Mouse (Mus musculus) neural tube, embryonic 15.5 days (tissue): Measurements from ENCODE around the gene Hmgb3. TPM values are rescaled to one million over a fixed set of nuclear protein-coding genes. Genes with fewer than 3 reads are reported as not detected.

ENCODE experiments used
- ATAC-seq: fragments of 200-750 bp; cut with Nextera tagmentation; 2 replicates; pipeline ENCODE4 v1.8.0; 2017; ENCODE audit warnings: mild to moderate bottlenecking, moderate TSS enrichment, moderate library complexity; ENCODE audit not compliant: low FRiP score
- H3K27ac ChIP-seq: fragments of 300-500 bp; sonication (generic); replicated peaks from 2 replicates; pipeline ENCODE4 v1.5.1; 2015; ENCODE audit warnings: mild to moderate bottlenecking, inconsistent platforms
- H3K27me3 ChIP-seq: fragments of 300-500 bp; sonication (generic); replicated peaks from 2 replicates; pipeline ENCODE4 v1.6.1; 2015; ENCODE audit warnings: inconsistent platforms
- H3K36me3 ChIP-seq: fragments of 300-500 bp; sonication (generic); 2 replicates; pipeline ENCODE4 v1.6.1; 2015; ENCODE audit warnings: inconsistent platforms
- H3K4me1 ChIP-seq: fragments of 300-500 bp; sonication (generic); 2 replicates; pipeline ENCODE4 v1.6.1; 2015; ENCODE audit warnings: inconsistent platforms
- H3K4me2 ChIP-seq: fragments of 300-500 bp; sonication (generic); 2 replicates; pipeline ENCODE4 v1.6.1; 2015; ENCODE audit warnings: inconsistent platforms, mild to moderate bottlenecking, moderate library complexity
- H3K4me3 ChIP-seq: fragments of 300-500 bp; sonication (generic); replicated peaks from 2 replicates; pipeline ENCODE4 v1.5.1; 2015; ENCODE audit warnings: mild to moderate bottlenecking, inconsistent platforms
- H3K9ac ChIP-seq: fragments of 300-500 bp; sonication (generic); replicated peaks from 2 replicates; pipeline ENCODE4 v1.6.1; 2015; ENCODE audit warnings: mild to moderate bottlenecking, inconsistent platforms
- H3K9me3 ChIP-seq: fragments of 300-500 bp; sonication (generic); replicated peaks from 2 replicates; pipeline ENCODE4 v1.6.1; 2016; ENCODE audit warnings: inconsistent platforms
- WGBS: fragments of 180-500 bp; shearing (Covaris S2); methylation state at CpG from one replicate; pipeline ENCODE4 v1.1.7; 2015; ENCODE audit warnings: mixed read lengths; 5-methylcytosine and 5-hydroxymethylcytosine counted together
- polyA plus RNA-seq: library from polyadenylated mRNA; unstranded; fragments of >200 nt; fragmentation: Nextera tagmentation; extraction: Ambion mirVana; gene quantifications from 2 replicates; pipeline ENCODE4 v1.2.1, GENCODE M21; 2015

The Hmgb3 gene
- polyA plus RNA-seq, 1 experiment from 2014 or later = 441 TPM

- no peaks in the 10 kb centered on the region for H3K36me3 ChIP-seq
- WGBS = 81% methylated on average over 7 of the region's 7 CpGs
These were observed 14.8 kb upstream of the Hmgb3 start for GRCm38 (mm10) chrX:71540821-71541510.

DNA sequence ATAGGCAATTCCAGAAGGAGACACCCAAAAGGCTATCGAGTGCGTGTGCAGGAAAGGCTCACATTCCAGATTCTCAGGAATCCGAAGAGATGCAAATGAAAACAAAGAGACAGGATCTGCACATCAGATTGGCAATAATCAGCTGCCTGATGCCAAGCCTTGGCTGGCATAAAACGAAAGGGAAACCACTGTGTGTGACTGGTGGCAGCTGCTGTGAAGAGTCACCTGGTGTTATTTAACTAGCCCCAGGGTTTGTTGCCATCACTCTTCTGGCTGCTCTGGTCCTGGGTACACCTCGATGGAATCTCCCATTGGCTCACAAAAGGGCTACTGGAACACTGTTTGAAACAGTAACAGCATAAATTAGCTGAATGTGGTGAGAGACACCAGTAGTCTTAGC, 11.0 kb upstream of the Hmgb3 start:
- 45% methylated on average over 5 of the region's 5 CpGs for WGBS
- no peak overlapping the region for H3K27ac ChIP-seq
- H3K4me2 ChIP-seq = no peak overlapping the region
- no peak overlapping the region for H3K9ac ChIP-seq
- H3K4me1 ChIP-seq = no peaks in the 10 kb centered on the region
- H3K36me3 ChIP-seq = no peaks in the 10 kb centered on the region
- no peak for ATAC-seq
- H3K27me3 ChIP-seq = no peaks in the 10 kb centered on the region
- no peaks in the 10 kb centered on the region for H3K9me3 ChIP-seq
- H3K4me3 ChIP-seq = no peak overlapping the region

More at GRCm38 (mm10) chrX:71540821-71541510, 14.8 kb upstream of the Hmgb3 start:
- H3K27me3 ChIP-seq = no peaks in the 10 kb centered on the region
- no peaks in the 10 kb centered on the region for H3K9me3 ChIP-seq
- H3K4me3 ChIP-seq = no peak overlapping the region
- no peaks in the 10 kb centered on the region for H3K4me1 ChIP-seq
- no peak overlapping the region for H3K4me2 ChIP-seq
- no peak overlapping the region for H3K9ac ChIP-seq
- H3K27ac ChIP-seq = no peak overlapping the region
- no peak for ATAC-seq

DNA sequence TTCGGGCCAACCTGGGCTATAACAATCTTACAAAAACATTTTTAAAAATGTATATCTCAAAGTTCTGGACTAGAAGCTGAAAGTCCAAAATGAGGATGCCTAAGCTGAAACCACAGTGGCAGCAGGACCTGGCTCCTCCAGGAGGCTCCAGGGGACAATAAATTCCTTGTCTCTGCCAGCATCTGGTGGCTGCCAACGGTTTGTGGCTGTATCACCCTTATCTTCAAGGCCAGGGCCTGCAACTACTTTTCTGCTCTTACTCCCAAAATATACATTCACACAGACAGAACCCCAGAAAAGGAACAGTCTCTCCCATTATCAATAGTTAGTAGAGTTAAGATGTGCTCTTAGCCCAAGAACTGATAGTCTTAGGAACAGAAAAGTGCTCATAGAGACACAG, 10.6 kb upstream of the Hmgb3 start:
- Histone ChIP-seq H3K27me3 (no peaks in the 10 kb centered on the region), H3K9me3 (no peaks in the 10 kb centered on the region), H3K4me2 (no peak overlapping the region), H3K4me1 (no peaks in the 10 kb centered on the region), H3K27ac (no peak overlapping the region), H3K36me3 (no peaks in the 10 kb centered on the region), H3K4me3 (no peak overlapping the region), H3K9ac (no peak overlapping the region)
- WGBS = 58% methylated on average over 2 of the region's 2 CpGs
- no peak for ATAC-seq

- Histone ChIP-seq H3K36me3 (peaks cover 3% of the 10 kb centered on the region; the same call in 1 of the 2 replicates), H3K4me1 (0 out of 2 replicates have a peak, but pooled peaks cover 3% of the 10 kb centered on the region), H3K27ac (peak overlapping the region; percentile 93), H3K27me3 (no peaks in the 10 kb centered on the region), H3K4me2 (peak overlapping the region; percentile 74), H3K9me3 (no peaks in the 10 kb centered on the region), H3K9ac (peak overlapping the region; percentile 73), H3K4me3 (peak overlapping the region; percentile 63)
- peak; percentile 73 for ATAC-seq
- WGBS = 26% methylated on average over 58 of the region's 112 CpGs
These were observed 610 bp downstream of the Hmgb3 start for GRCm38 (mm10) chrX:71556115-71556941.

GRCm38 (mm10) chrX:71556965-71557491, 1.3 kb downstream of the Hmgb3 start:
- H3K36me3 ChIP-seq = peaks cover 6% of the 10 kb centered on the region; the same call in 1 of the 2 replicates
- no peak; the same call in 1 of the 2 replicates for ATAC-seq
- no peaks in the 10 kb centered on the region for H3K9me3 ChIP-seq
- WGBS = 27% methylated on average over 30 of the region's 37 CpGs
- 0 out of 2 replicates have a peak, but pooled peaks cover 3% of the 10 kb centered on the region for H3K4me1 ChIP-seq
- H3K4me3 ChIP-seq = peak overlapping the region; percentile 63
- H3K9ac ChIP-seq = peak overlapping the region; percentile 73
- H3K27me3 ChIP-seq = no peaks in the 10 kb centered on the region
- H3K27ac ChIP-seq = peak overlapping the region; percentile 93
- H3K4me2 ChIP-seq = peak overlapping the region; percentile 74

DNA sequence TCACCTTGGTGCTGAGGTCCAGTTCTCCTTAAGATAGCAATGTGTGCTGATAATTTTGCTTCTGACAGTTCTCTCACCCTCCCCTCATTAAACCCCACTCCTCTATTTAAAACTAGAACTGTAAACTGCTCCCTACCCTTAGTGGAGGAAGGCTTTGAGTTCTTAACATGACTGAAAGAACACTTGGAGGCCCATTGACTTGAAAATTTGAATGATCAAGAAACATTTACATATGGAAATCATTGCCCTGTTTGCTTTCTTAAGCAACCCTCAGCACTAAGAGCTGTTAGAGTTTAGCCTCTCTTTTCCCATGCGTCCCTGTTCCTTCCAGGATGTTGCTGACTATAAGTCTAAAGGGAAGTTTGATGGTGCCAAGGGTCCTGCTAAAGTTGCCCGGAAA, 3.6 kb downstream of the Hmgb3 start:
- no peak overlapping the region for H3K4me2 ChIP-seq
- H3K4me3 ChIP-seq = no peak overlapping the region
- ATAC-seq = no peak
- peaks cover 6% of the 10 kb centered on the region; the same call in 1 of the 2 replicates for H3K36me3 ChIP-seq
- no peaks in the 10 kb centered on the region for H3K27me3 ChIP-seq
- 85% methylated on average over 1 of the region's 2 CpGs for WGBS
- no peak overlapping the region for H3K27ac ChIP-seq
- H3K9me3 ChIP-seq = no peaks in the 10 kb centered on the region
- no peak overlapping the region for H3K9ac ChIP-seq
- 0 out of 2 replicates have a peak, but pooled peaks cover 3% of the 10 kb centered on the region for H3K4me1 ChIP-seq

DNA sequence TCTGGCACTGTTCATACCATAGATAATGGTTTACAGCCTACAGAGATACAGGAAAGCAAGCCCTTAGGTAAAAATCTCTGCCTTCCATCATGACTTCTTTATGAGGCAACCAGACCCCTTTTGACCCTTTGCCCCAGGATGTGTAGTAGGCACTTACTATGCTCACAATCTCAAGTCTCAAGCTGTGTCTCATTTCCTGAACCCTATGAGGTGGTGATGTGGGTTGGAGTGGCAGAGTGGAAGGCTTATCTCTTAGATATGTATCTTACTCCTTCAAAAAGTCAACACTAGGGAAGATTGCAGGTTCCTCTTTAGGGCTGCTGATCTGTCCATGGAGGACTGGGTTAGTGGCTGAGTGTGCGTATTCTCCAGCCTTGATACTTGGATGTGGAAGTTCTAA, 5.1 kb downstream of the Hmgb3 start:
- 96% methylated on average over 1 of the region's 1 CpGs for WGBS
- H3K36me3 ChIP-seq = peaks cover 6% of the 10 kb centered on the region; the same call in 1 of the 2 replicates
- no peak overlapping the region for H3K27ac ChIP-seq
- H3K9me3 ChIP-seq = no peaks in the 10 kb centered on the region
- H3K4me3 ChIP-seq = no peak overlapping the region
- no peak overlapping the region for H3K9ac ChIP-seq
- no peak for ATAC-seq
- no peaks in the 10 kb centered on the region for H3K27me3 ChIP-seq
- H3K4me2 ChIP-seq = no peak overlapping the region
- 0 out of 2 replicates have a peak, but pooled peaks cover 3% of the 10 kb centered on the region for H3K4me1 ChIP-seq

- Histone ChIP-seq H3K27ac (no peak overlapping the region), H3K9me3 (no peaks in the 10 kb centered on the region), H3K4me2 (no peak overlapping the region), H3K36me3 (no peaks in the 10 kb centered on the region), H3K9ac (no peak overlapping the region), H3K4me1 (no peaks in the 10 kb centered on the region), H3K4me3 (no peak overlapping the region), H3K27me3 (no peaks in the 10 kb centered on the region)
- 77% methylated on average over 3 of the region's 3 CpGs for WGBS
- no peak for ATAC-seq
These were observed 17.6 kb downstream of the Hmgb3 start for GRCm38 (mm10) chrX:71573132-71573900.

GRCm38 (mm10) chrX:71575550-71575949, 19.8 kb downstream of the Hmgb3 start:
- Histone ChIP-seq H3K9ac (no peak overlapping the region), H3K4me2 (no peak overlapping the region), H3K4me1 (no peaks in the 10 kb centered on the region), H3K27ac (no peak overlapping the region), H3K27me3 (no peaks in the 10 kb centered on the region), H3K36me3 (no peaks in the 10 kb centered on the region), H3K4me3 (no peak overlapping the region), H3K9me3 (no peaks in the 10 kb centered on the region)
- ATAC-seq = no peak
- 69% methylated on average over 2 of the region's 2 CpGs for WGBS

DNA sequence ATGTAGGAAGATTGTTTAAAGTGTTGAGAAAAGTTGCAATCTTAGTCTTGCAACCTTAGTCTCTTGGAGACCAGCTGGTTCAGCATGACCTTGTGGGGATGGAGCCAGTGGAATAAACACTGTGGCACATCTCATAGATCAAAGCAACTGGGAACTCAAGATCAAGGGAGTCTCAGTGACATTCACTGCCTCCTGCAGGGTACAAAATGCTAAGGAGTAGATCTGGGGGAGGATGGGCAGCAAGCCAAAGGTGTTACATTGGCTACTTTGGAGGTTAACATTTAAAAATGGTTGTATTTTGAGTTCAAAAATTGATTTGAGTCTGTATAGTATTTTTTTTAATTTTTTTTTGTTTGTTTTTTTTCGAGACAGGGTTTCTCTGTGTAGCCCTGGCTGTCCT, 33.5 kb downstream of the Hmgb3 start:
- Histone ChIP-seq H3K4me2 (no peak overlapping the region), H3K36me3 (no peaks in the 10 kb centered on the region), H3K9me3 (no peaks in the 10 kb centered on the region), H3K9ac (no peak overlapping the region), H3K4me1 (no peaks in the 10 kb centered on the region), H3K27me3 (no peaks in the 10 kb centered on the region), H3K4me3 (no peak overlapping the region), H3K27ac (no peak overlapping the region)
- ATAC-seq = no peak
- 69% methylated on average over 1 of the region's 1 CpGs for WGBS

DNA sequence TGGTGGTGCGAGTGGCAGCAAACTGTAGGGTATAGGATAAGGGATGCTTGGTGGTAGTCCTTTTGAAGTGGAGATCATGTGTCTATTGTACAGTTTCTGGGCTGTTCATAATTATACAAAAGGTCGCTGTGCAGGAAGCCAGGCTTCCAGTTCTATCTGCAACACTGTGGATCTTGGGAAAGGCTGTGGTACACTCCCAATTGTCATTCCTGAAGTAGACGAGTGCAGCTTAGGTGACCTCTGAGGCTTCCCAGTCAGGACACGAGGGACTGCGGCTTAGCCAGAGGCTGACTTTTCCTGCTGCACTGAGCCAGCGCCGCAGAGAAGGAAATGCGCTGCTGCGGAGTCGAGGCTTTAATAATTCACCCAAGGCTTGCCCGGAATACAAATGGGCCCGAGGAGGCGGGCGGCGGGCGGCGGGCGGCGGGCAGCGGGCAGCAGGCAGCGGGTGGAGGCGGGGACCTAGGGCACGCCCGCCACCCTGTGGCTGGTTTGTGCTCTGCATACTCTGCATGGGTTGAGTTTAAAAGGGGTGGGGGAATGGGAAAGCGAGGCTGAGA, 45.4 kb downstream of the Hmgb3 start:
- no peaks in the 10 kb centered on the region for H3K9me3 ChIP-seq
- no peaks in the 10 kb centered on the region for H3K36me3 ChIP-seq
- 19% methylated on average over 21 of the region's 25 CpGs for WGBS
- no peaks in the 10 kb centered on the region for H3K27me3 ChIP-seq
- H3K4me2 ChIP-seq = peak overlapping the region; percentile 55
- no peak overlapping the region for H3K27ac ChIP-seq
- H3K4me1 ChIP-seq = no peaks in the 10 kb centered on the region
- peak; percentile 88 for ATAC-seq
- H3K4me3 ChIP-seq = peak overlapping the region; percentile 31
- H3K9ac ChIP-seq = no peak overlapping the region; the same call in 1 of the 2 replicates
